ENCODE assay signal across 8 mouse cellular contexts in genomic region chr5:86190770-86191169, GRCm38 (mm10). TPM values are rescaled to one million over a fixed set of nuclear protein-coding genes. Genes with fewer than 3 reads are reported as not detected.
A peak's percentile ranks its signal among the peaks of the same experiment; 100 is the strongest.
DNase-seq lines count a peak whose midpoint lies in the region; ATAC-seq and TF ChIP-seq lines count a peak whose summit lies in the region.

No protein-coding gene starts in this region.

- DNase-seq in cerebellum, postnatal 14 days: peak; percentile 60
- no peak for DNase-seq in cerebellum, adult 8-10 months
- peak; percentile 22 for DNase-seq in left cerebral cortex, postnatal 4 days
- DNase-seq in left cerebral cortex, postnatal 36 days (ENCODE audit: low spot score in 2 of 2): no peak
- no peak for DNase-seq in Patski (ENCODE audit: low read depth, low spot score)
- peak; percentile 18 to 42 for DNase-seq in heart, postnatal 36 days
- peak; percentile 71 for DNase-seq in retina, postnatal 1 day
- no peak for DNase-seq in right cerebral cortex, postnatal 10 days (ENCODE audit: low spot score in 2 of 2)

- CTCF ChIA-PET in Patski (lab: Charles Lee): interaction anchor here (0.7 to 3.3 kb wide), 8 partner anchors 15 to 220 kb away, joined by 3 to 17 read pairs (median 4); partner anchors contain the start of gene Uba6

- TF ChIP-seq CTCF in Patski (IDR thresholded peaks at IDR 0.05): peak; percentile 33

- in situ Hi-C loops in Patski (cut with MboI; ENCODE audit: low pct_unique_long_range_greater_than_20kb): loop anchor here (5.0 to 25.0 kb wide), 2 partner anchors 222 to 472 kb away; no protein-coding TSS in a partner anchor

- POLR2A ChIA-PET in Patski (lab: Charles Lee): no interaction called here

- peak; percentile 78 for ATAC-seq in Patski

- peaks cover 6% of the 10 kb centered on the region for H3K27me3 ChIP-seq in Patski

- intact Hi-C loops in left cerebral cortex, postnatal 4 days (cut with DNase I): loop anchor here (10.0 kb wide), 3 partner anchors 224 to 614 kb away; partner anchors contain the start of gene Ythdc1
- intact Hi-C loops in left cerebral cortex, postnatal 36 days (cut with DNase I): loop anchor here (5.0 kb wide), 1 partner anchor 222 kb away; no protein-coding TSS in a partner anchor
- intact Hi-C loops in heart, postnatal 36 days (cut with DNase I): loop anchor here (1.0 to 10.0 kb wide), 3 partner anchors 123 to 454 kb away; partner anchors contain the start of gene Cenpc1

RNA-seq across cellular contexts. Expression of gene Gnrhr, which starts 6.9 kb away (rescaled TPM):
- total RNA-seq in left cerebral cortex, postnatal 4 days (2021): not detected
- total RNA-seq in left cerebral cortex, postnatal 36 days (2021): not detected
- polyA plus RNA-seq in Patski (2021): not detected
- under 1 TPM; 0.22 to 0.84 TPM for total RNA-seq in heart, postnatal 36 days (2021)

RNA-seq across cellular contexts. Expression of gene Uba6, which starts 18.2 kb away (rescaled TPM):
- 10 to 100 TPM; 19.1 to 23.7 TPM for total RNA-seq in left cerebral cortex, postnatal 4 days (2021)
- total RNA-seq in left cerebral cortex, postnatal 36 days (2021): 10 to 100 TPM; 19.0 to 24.9 TPM
- 21.5 TPM for polyA plus RNA-seq in Patski (2021)
- 1 to 10 TPM; 6.7 to 7.3 TPM for total RNA-seq in heart, postnatal 36 days (2021)

Comparison
In these comparisons a context has a peak if more than half of its experiments do, and no peak if none do; other contexts are left out.
1. DNase-seq: peak in cerebellum, postnatal 14 days (2 of 2), left cerebral cortex, postnatal 4 days (single experiment), heart, postnatal 36 days (2 of 2) and retina, postnatal 1 day (single experiment); none in cerebellum, adult 8-10 months (single experiment), left cerebral cortex, postnatal 36 days (0 of 2), Patski (single experiment) and right cerebral cortex, postnatal 10 days (0 of 2).